Mouse (Mus musculus): ENCODE measurements around the gene Arf1. TPM values are rescaled to one million over a fixed set of nuclear protein-coding genes. Genes with fewer than 3 reads are reported as not detected.

Arf1 gene
- polyA plus RNA-seq, 1 experiment from 2014 or later, result 590 TPM

GRCm38 (mm10) chr11:59243856-59244255, 15.8 kb upstream of the Arf1 start:
- Histone ChIP-seq H3K4me3 (no peak overlapping the region), H3K9me3 (replicated peaks) (no peaks in the 10 kb centered on the region), H3K27ac (no peak overlapping the region), H3K27me3 (peaks cover 35% of the 10 kb centered on the region), H3K36me3 (no peaks in the 10 kb centered on the region), H3K4me2 (replicated peaks) (no peak overlapping the region), H3K4me1 (peaks cover 10% of the 10 kb centered on the region), H3K9ac (no peak overlapping the region)
- WGBS, result 27% methylated on average over 6 of the region's 6 CpGs
- no peak for ATAC-seq (ENCODE audit: low FRiP score)

- no peak overlapping the region for H3K4me2 ChIP-seq (replicated peaks)
- WGBS, result 52% methylated on average over 3 of the region's 3 CpGs
- H3K4me1 ChIP-seq, result peaks cover 16% of the 10 kb centered on the region
- no peak for ATAC-seq (ENCODE audit: low FRiP score)
- H3K27me3 ChIP-seq, result peaks cover 39% of the 10 kb centered on the region
- H3K36me3 ChIP-seq, result no peaks in the 10 kb centered on the region
- no peak overlapping the region for H3K9ac ChIP-seq
- no peaks in the 10 kb centered on the region for H3K9me3 ChIP-seq (replicated peaks)
- no peak overlapping the region for H3K4me3 ChIP-seq
- H3K27ac ChIP-seq, result no peak overlapping the region
Observed at GRCm38 (mm10) chr11:59241841-59242240, 13.8 kb upstream of the Arf1 start.

- Histone ChIP-seq H3K36me3 (no peaks in the 10 kb centered on the region), H3K27me3 (peaks cover 37% of the 10 kb centered on the region), H3K4me1 (peaks cover 16% of the 10 kb centered on the region), H3K4me3 (no peak overlapping the region), H3K9me3 (replicated peaks) (no peaks in the 10 kb centered on the region), H3K4me2 (replicated peaks) (no peak overlapping the region), H3K27ac (no peak overlapping the region), H3K9ac (no peak overlapping the region)
- 78% methylated on average over 4 of the region's 4 CpGs for WGBS
- no peak for ATAC-seq (ENCODE audit: low FRiP score)
Observed at GRCm38 (mm10) chr11:59239796-59240195, 11.7 kb upstream of the Arf1 start.

GRCm38 (mm10) chr11:59239428-59239785, 11.3 kb upstream of the Arf1 start:
- Histone ChIP-seq H3K4me1 (peaks cover 16% of the 10 kb centered on the region), H3K9me3 (replicated peaks) (no peaks in the 10 kb centered on the region), H3K4me2 (replicated peaks) (no peak overlapping the region), H3K27ac (no peak overlapping the region), H3K27me3 (peaks cover 37% of the 10 kb centered on the region), H3K4me3 (no peak overlapping the region), H3K36me3 (no peaks in the 10 kb centered on the region), H3K9ac (no peak overlapping the region)
- 50% methylated on average over 4 of the region's 4 CpGs for WGBS
- ATAC-seq (ENCODE audit: low FRiP score), result peak; percentile 22; the same call in 1 of the 2 replicates

- Histone ChIP-seq H3K4me3 (no peak overlapping the region), H3K9me3 (replicated peaks) (no peaks in the 10 kb centered on the region), H3K4me1 (peaks cover 16% of the 10 kb centered on the region), H3K36me3 (no peaks in the 10 kb centered on the region), H3K27me3 (peaks cover 32% of the 10 kb centered on the region), H3K27ac (no peak overlapping the region), H3K4me2 (replicated peaks) (no peak overlapping the region), H3K9ac (no peak overlapping the region)
- ATAC-seq (ENCODE audit: low FRiP score), result peak; percentile 84
- 5% methylated on average over 13 of the region's 15 CpGs for WGBS
Observed at GRCm38 (mm10) chr11:59238525-59239427, 10.7 kb upstream of the Arf1 start.

GRCm38 (mm10) chr11:59232797-59233196, 4.7 kb upstream of the Arf1 start:
- Histone ChIP-seq H3K27me3 (peaks cover 3% of the 10 kb centered on the region; the same call in 1 of the 2 replicates), H3K27ac (no peak overlapping the region), H3K9ac (no peak overlapping the region), H3K36me3 (no peaks in the 10 kb centered on the region), H3K4me3 (no peak overlapping the region), H3K9me3 (replicated peaks) (no peaks in the 10 kb centered on the region), H3K4me2 (replicated peaks) (no peak overlapping the region), H3K4me1 (peaks cover 5% of the 10 kb centered on the region)
- 56% methylated on average over 2 of the region's 2 CpGs for WGBS
- ATAC-seq (ENCODE audit: low FRiP score), result no peak

GRCm38 (mm10) chr11:59230144-59230760, 2.2 kb upstream of the Arf1 start:
- 17% methylated on average over 7 of the region's 7 CpGs for WGBS
- no peak overlapping the region for H3K4me2 ChIP-seq (replicated peaks)
- no peaks in the 10 kb centered on the region for H3K9me3 ChIP-seq (replicated peaks)
- no peak overlapping the region for H3K9ac ChIP-seq
- H3K4me3 ChIP-seq, result no peak overlapping the region
- no peak overlapping the region for H3K27ac ChIP-seq
- H3K27me3 ChIP-seq, result no peaks in the 10 kb centered on the region
- H3K36me3 ChIP-seq, result no peaks in the 10 kb centered on the region
- peaks cover 25% of the 10 kb centered on the region for H3K4me1 ChIP-seq
- ATAC-seq (ENCODE audit: low FRiP score), result no peak

- peak overlapping the region; percentile 96 for H3K4me2 ChIP-seq (replicated peaks)
- peaks cover 5% of the 10 kb centered on the region; the same call in 1 of the 2 replicates for H3K36me3 ChIP-seq
- under 1% methylated on average over 50 of the region's 51 CpGs for WGBS
- H3K27me3 ChIP-seq, result no peaks in the 10 kb centered on the region
- peak overlapping the region; percentile 98 for H3K4me3 ChIP-seq
- peak overlapping the region; percentile 96 for H3K27ac ChIP-seq
- H3K9ac ChIP-seq, result peak overlapping the region; percentile 99
- peak; percentile 80 for ATAC-seq (ENCODE audit: low FRiP score)
- H3K9me3 ChIP-seq (replicated peaks), result no peaks in the 10 kb centered on the region
- peaks cover 33% of the 10 kb centered on the region for H3K4me1 ChIP-seq
Observed at GRCm38 (mm10) chr11:59227604-59228121, 407 bp downstream of the Arf1 start.

GRCm38 (mm10) chr11:59226787-59227603, 1.1 kb downstream of the Arf1 start:
- Histone ChIP-seq H3K36me3 (peaks cover 5% of the 10 kb centered on the region; the same call in 1 of the 2 replicates), H3K9ac (peak overlapping the region; percentile 99), H3K9me3 (replicated peaks) (no peaks in the 10 kb centered on the region), H3K4me2 (replicated peaks) (peak overlapping the region; percentile 96), H3K27ac (peak overlapping the region; percentile 96), H3K4me1 (peaks cover 33% of the 10 kb centered on the region), H3K4me3 (peak overlapping the region; percentile 98), H3K27me3 (no peaks in the 10 kb centered on the region)
- ATAC-seq (ENCODE audit: low FRiP score), result no peak
- 5% methylated on average over 21 of the region's 21 CpGs for WGBS

GRCm38 (mm10) chr11:59226251-59226650, 1.8 kb downstream of the Arf1 start:
- peaks cover 38% of the 10 kb centered on the region for H3K4me1 ChIP-seq
- no peaks in the 10 kb centered on the region for H3K9me3 ChIP-seq (replicated peaks)
- H3K27ac ChIP-seq, result peak overlapping the region; percentile 8; the same call in 1 of the 2 replicates
- no peaks in the 10 kb centered on the region for H3K27me3 ChIP-seq
- peak overlapping the region; percentile 99 for H3K9ac ChIP-seq
- ATAC-seq (ENCODE audit: low FRiP score), result no peak
- WGBS, result 69% methylated on average over 3 of the region's 3 CpGs
- peaks cover 5% of the 10 kb centered on the region; the same call in 1 of the 2 replicates for H3K36me3 ChIP-seq
- peak overlapping the region; percentile 98 for H3K4me3 ChIP-seq
- peak overlapping the region; percentile 96 for H3K4me2 ChIP-seq (replicated peaks)

GRCm38 (mm10) chr11:59225167-59225566, 2.9 kb downstream of the Arf1 start:
- Histone ChIP-seq H3K4me2 (replicated peaks) (0 out of 2 replicates have a peak overlapping the region, but pooled peaks have one; percentile 15), H3K27me3 (no peaks in the 10 kb centered on the region), H3K9ac (no peak overlapping the region; the same call in 1 of the 2 replicates), H3K36me3 (peaks cover 8% of the 10 kb centered on the region), H3K4me1 (peaks cover 39% of the 10 kb centered on the region), H3K27ac (no peak overlapping the region), H3K9me3 (replicated peaks) (no peaks in the 10 kb centered on the region), H3K4me3 (no peak overlapping the region)
- no peak for ATAC-seq (ENCODE audit: low FRiP score)
- WGBS, result 91% methylated on average over 2 of the region's 2 CpGs

GRCm38 (mm10) chr11:59224470-59224869, 3.6 kb downstream of the Arf1 start:
- no peaks in the 10 kb centered on the region for H3K27me3 ChIP-seq
- H3K4me2 ChIP-seq (replicated peaks), result no peak overlapping the region
- H3K9ac ChIP-seq, result no peak overlapping the region
- peaks cover 12% of the 10 kb centered on the region for H3K36me3 ChIP-seq
- H3K9me3 ChIP-seq (replicated peaks), result no peaks in the 10 kb centered on the region
- ATAC-seq (ENCODE audit: low FRiP score), result no peak
- peaks cover 39% of the 10 kb centered on the region for H3K4me1 ChIP-seq
- no peak overlapping the region for H3K4me3 ChIP-seq
- WGBS, result 73% methylated on average over 2 of the region's 2 CpGs
- no peak overlapping the region for H3K27ac ChIP-seq

Data from hindbrain, embryonic 12.5 days (tissue).